In the genomic region with DNA sequence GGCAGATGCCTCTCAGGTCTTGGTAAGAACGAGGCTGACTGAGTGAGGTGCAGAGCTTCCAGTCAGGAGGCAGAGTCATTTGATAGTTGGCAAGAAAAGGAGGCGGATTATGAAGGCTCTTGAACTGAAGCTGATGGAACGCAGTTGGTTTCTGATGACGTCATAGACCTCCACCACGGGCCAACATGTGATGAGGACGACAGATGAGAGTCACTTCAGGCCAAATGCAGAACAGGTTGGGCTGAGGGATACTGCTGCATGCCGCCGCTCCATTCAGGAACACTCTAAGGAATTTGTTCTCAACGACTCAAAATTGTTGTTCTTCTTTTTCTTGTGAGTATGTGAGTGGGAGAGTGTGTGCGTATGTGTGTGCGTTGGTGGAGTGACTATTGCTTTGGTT, we compare ENCODE assay signal across 27 mouse cellular contexts. TPM values are rescaled to one million over a fixed set of nuclear protein-coding genes. Genes with fewer than 3 reads are reported as not detected.
DNase-seq lines count a peak whose midpoint lies in the region; ATAC-seq and TF ChIP-seq lines count a peak whose summit lies in the region.
"Had no signal": no experiment of that assay in that cellular context is flagged by ENCODE, and none has a peak within 500 bp of the region (broad histone marks: within the 10 kb centered on the region; RNA-seq: fewer than 3 reads in every experiment).

No protein-coding gene starts in this region.

- H3K36me3 ChIP-seq in lung, embryonic 14.5 days (ENCODE audit: insufficient read depth): no peaks in the 10 kb centered on the region
- H3K36me3 ChIP-seq: G1E; hindbrain, embryonic 13.5 days; lung, embryonic 15.5 days had no signal

- no peak for TF ChIP-seq CTCF in lung, embryonic 14.5 days (IDR thresholded peaks at IDR 0.05; ENCODE audit: low read depth)
- no peak for TF ChIP-seq CTCF in lung, adult 2 months (IDR thresholded peaks at IDR 0.05; ENCODE audit: insufficient read depth, low read length)

- WGBS in lung, embryonic 14.5 days: 64% methylated on average over 11 of the region's 11 CpGs
- WGBS in lung, adult 2 months: 67% methylated on average over 11 of the region's 11 CpGs

- no peak overlapping the region for H3K27ac ChIP-seq in lung, embryonic 14.5 days (ENCODE audit: low read depth)
- H3K27ac ChIP-seq: forebrain, embryonic 13.5 days; hindbrain, embryonic 13.5 days; liver, embryonic 14.5 days; lung, embryonic 15.5 days had no signal

- no peaks in the 10 kb centered on the region for H3K9me3 ChIP-seq in lung, embryonic 14.5 days (ENCODE audit: low read depth, low read length)
- H3K9me3 ChIP-seq: forebrain, embryonic 13.5 days; G1E; hindbrain, embryonic 13.5 days; lung, embryonic 15.5 days had no signal

- H3K27me3 ChIP-seq in lung, embryonic 14.5 days (ENCODE audit: insufficient read depth, low read length): no peaks in the 10 kb centered on the region
- H3K27me3 ChIP-seq: forebrain, embryonic 13.5 days; hindbrain, embryonic 13.5 days; lung, embryonic 15.5 days; megakaryocyte, embryonic 14.5 days had no signal

- H3K4me2 ChIP-seq in lung, embryonic 14.5 days: no peak overlapping the region
- H3K4me2 ChIP-seq: forebrain, embryonic 13.5 days; heart, embryonic 11.5 days; hindbrain, embryonic 13.5 days; lung, embryonic 15.5 days had no signal

- peaks cover 3% of the 10 kb centered on the region; the same call in 1 of the 2 replicates for H3K4me1 ChIP-seq in lung, embryonic 14.5 days (ENCODE audit: insufficient read depth)
- H3K4me1 ChIP-seq in lung, adult 2 months (ENCODE audit: control insufficient read depth, insufficient read depth, low read length): no peaks in the 10 kb centered on the region
- H3K4me1 ChIP-seq: forebrain, embryonic 13.5 days; megakaryocyte, embryonic 14.5 days had no signal

- no peak for DNase-seq in frontal cortex, postnatal 25 days (ENCODE audit: low spot score in 2 of 2)
- DNase-seq in lung, embryonic 14.5 days: peak; percentile 25
- DNase-seq in lung, adult 2 months: no peak
- peak; percentile 37 for DNase-seq in ZHBTc4 (ENCODE audit: low read depth, low spot score)
- peak; percentile 20 to 42 for DNase-seq in lung, postnatal 4 days
- DNase-seq in cerebellum, postnatal 10 days: no peak
- DNase-seq: adrenal gland, postnatal 25 days; cerebellum, adult 11-12 months; cerebellum, adult 9-11 months; gastrocnemius, postnatal 25 days; heart, adult 11 months; heart, postnatal 36 days; layer of hippocampus, postnatal 36 days; left cerebral cortex, postnatal 4 days; liver; midbrain, embryonic 14.5 days; spleen, adult 18-20 months had no signal

- H3K9ac ChIP-seq in lung, embryonic 14.5 days: no peak overlapping the region
- H3K9ac ChIP-seq: forebrain, embryonic 13.5 days; hindbrain, embryonic 13.5 days; liver, embryonic 14.5 days; lung, embryonic 15.5 days had no signal

- 0 out of 2 replicates have a peak, but pooled peaks have one; percentile 39 for ATAC-seq in frontal cortex, adult (ENCODE audit: low TSS enrichment)
- no peak; the same call in 1 of the 2 replicates for ATAC-seq in lung, embryonic 14.5 days (ENCODE audit: insufficient read depth)
- ATAC-seq in activated CD4-positive, CD25-positive, alpha-beta regulatory T cell, adult 4 months: no peak
- ATAC-seq: forebrain, embryonic 13.5 days; intestine, postnatal 0 days had no signal

- TF ChIP-seq POLR2A in lung, adult 2 months (IDR thresholded peaks at IDR 0.05; ENCODE audit: borderline replicate concordance, extremely low read depth, low read depth, low read length): no peak

- no peak overlapping the region for H3K4me3 ChIP-seq in lung, embryonic 14.5 days (ENCODE audit: low read depth, low read length)
- no peak overlapping the region for H3K4me3 ChIP-seq in lung, adult 2 months (replicated peaks; ENCODE audit: extremely low read depth, low read depth, low read length)
- H3K4me3 ChIP-seq: forebrain, embryonic 13.5 days; hindbrain, embryonic 13.5 days; lung, embryonic 15.5 days; megakaryocyte, embryonic 14.5 days had no signal

RNA-seq across cellular contexts. Expression of gene Lekr1, which starts 27.1 kb away (rescaled TPM):
- polyA plus RNA-seq in lung, embryonic 14.5 days (2014; fragmentation: Nextera tagmentation; extraction: Ambion mirVana): 8.7 and 9.5 TPM in 2 replicates
- polyA plus RNA-seq in lung, adult 2 months (2012; rRNA removed): 0.75 and 1.3 TPM in 2 replicates
- polyA plus RNA-seq in activated CD4-positive, CD25-positive, alpha-beta regulatory T cell, adult 4 months (2017; shearing (Covaris generic)): 1 to 10 TPM in 1 of 2 experiments, under 1 TPM in 1; 0.46 to 1.7 TPM
- polyA plus RNA-seq: G1E had no signal

Comparison
In these comparisons a context has a peak if more than half of its experiments do, and no peak if none do; other contexts are left out.
1. DNase-seq: peak in lung, embryonic 14.5 days (single experiment), ZHBTc4 (single experiment) and lung, postnatal 4 days (2 of 2); none in frontal cortex, postnatal 25 days (0 of 2), lung, adult 2 months (single experiment) and cerebellum, postnatal 10 days (0 of 2).